Mouse (Mus musculus): ENCODE measurements around the gene Gm20388. TPM values are rescaled to one million over a fixed set of nuclear protein-coding genes. Genes with fewer than 3 reads are reported as not detected.

Gm20388 gene
- polyA plus RNA-seq, 1 experiment = 0.36 TPM

GRCm38 (mm10) chr8:121200069-121200468, 1289.4 kb downstream of the Gm20388 start:
- Histone ChIP-seq H3K4me3 (replicated peaks) (no peak overlapping the region), H3K9me3 (ENCODE audit: control insufficient read depth, low read length) (no peaks in the 10 kb centered on the region), H3K36me3 (ENCODE audit: control insufficient read depth) (no peaks in the 10 kb centered on the region), H3K27me3 (ENCODE audit: control insufficient read depth) (peaks cover 2% of the 10 kb centered on the region; the same call in 1 of the 2 replicates), H3K4me1 (ENCODE audit: control insufficient read depth) (no peaks in the 10 kb centered on the region)
- no peak for TF ChIP-seq TAL1 (IDR thresholded peaks at IDR 0.05; ENCODE audit: low read length)
- no peak for TF ChIP-seq GATA1 (IDR thresholded peaks at IDR 0.05; ENCODE audit: low read length)

GRCm38 (mm10) chr8:121200979-121201378, 1290.3 kb downstream of the Gm20388 start:
- no peaks in the 10 kb centered on the region for H3K36me3 ChIP-seq (ENCODE audit: control insufficient read depth)
- no peak overlapping the region for H3K4me3 ChIP-seq (replicated peaks)
- H3K27me3 ChIP-seq (ENCODE audit: control insufficient read depth) = peaks cover 2% of the 10 kb centered on the region; the same call in 1 of the 2 replicates
- TF ChIP-seq GATA1 (IDR thresholded peaks at IDR 0.05; ENCODE audit: low read length) (no peak), TAL1 (IDR thresholded peaks at IDR 0.05; ENCODE audit: low read length) (no peak)
- no peaks in the 10 kb centered on the region for H3K4me1 ChIP-seq (ENCODE audit: control insufficient read depth)
- H3K9me3 ChIP-seq (ENCODE audit: control insufficient read depth, low read length) = no peaks in the 10 kb centered on the region

GRCm38 (mm10) chr8:121201651-121202050, 1291.0 kb downstream of the Gm20388 start:
- H3K4me1 ChIP-seq (ENCODE audit: control insufficient read depth) = no peaks in the 10 kb centered on the region
- H3K36me3 ChIP-seq (ENCODE audit: control insufficient read depth) = no peaks in the 10 kb centered on the region
- H3K4me3 ChIP-seq (replicated peaks) = no peak overlapping the region
- H3K27me3 ChIP-seq (ENCODE audit: control insufficient read depth) = peaks cover 2% of the 10 kb centered on the region; the same call in 1 of the 2 replicates
- no peaks in the 10 kb centered on the region for H3K9me3 ChIP-seq (ENCODE audit: control insufficient read depth, low read length)
- TF ChIP-seq GATA1 (IDR thresholded peaks at IDR 0.05; ENCODE audit: low read length) = no peak
- no peak for TF ChIP-seq TAL1 (IDR thresholded peaks at IDR 0.05; ENCODE audit: low read length)

GRCm38 (mm10) chr8:121203612-121204376, 1293.2 kb downstream of the Gm20388 start:
- Histone ChIP-seq H3K4me3 (replicated peaks) (no peak overlapping the region), H3K36me3 (ENCODE audit: control insufficient read depth) (no peaks in the 10 kb centered on the region), H3K4me1 (ENCODE audit: control insufficient read depth) (no peaks in the 10 kb centered on the region), H3K9me3 (ENCODE audit: control insufficient read depth, low read length) (no peaks in the 10 kb centered on the region), H3K27me3 (ENCODE audit: control insufficient read depth) (peaks cover 2% of the 10 kb centered on the region; the same call in 1 of the 2 replicates)
- no peak for TF ChIP-seq TAL1 (IDR thresholded peaks at IDR 0.05; ENCODE audit: low read length)
- TF ChIP-seq GATA1 (IDR thresholded peaks at IDR 0.05; ENCODE audit: low read length) = no peak

- TF ChIP-seq GATA1 (IDR thresholded peaks at IDR 0.05; ENCODE audit: low read length) = no peak
- no peak for TF ChIP-seq TAL1 (IDR thresholded peaks at IDR 0.05; ENCODE audit: low read length)
- H3K27me3 ChIP-seq (ENCODE audit: control insufficient read depth) = no peaks in the 10 kb centered on the region
- H3K4me1 ChIP-seq (ENCODE audit: control insufficient read depth) = no peaks in the 10 kb centered on the region
- no peak overlapping the region for H3K4me3 ChIP-seq (replicated peaks)
- H3K9me3 ChIP-seq (ENCODE audit: control insufficient read depth, low read length) = no peaks in the 10 kb centered on the region
- no peaks in the 10 kb centered on the region for H3K36me3 ChIP-seq (ENCODE audit: control insufficient read depth)
Measured at GRCm38 (mm10) chr8:121207171-121207570, 1296.5 kb downstream of the Gm20388 start.

GRCm38 (mm10) chr8:121210627-121211026, 1300.0 kb downstream of the Gm20388 start:
- no peaks in the 10 kb centered on the region for H3K9me3 ChIP-seq (ENCODE audit: control insufficient read depth, low read length)
- H3K4me3 ChIP-seq (replicated peaks) = no peak overlapping the region
- H3K4me1 ChIP-seq (ENCODE audit: control insufficient read depth) = no peaks in the 10 kb centered on the region
- no peaks in the 10 kb centered on the region for H3K27me3 ChIP-seq (ENCODE audit: control insufficient read depth)
- no peak for TF ChIP-seq TAL1 (IDR thresholded peaks at IDR 0.05; ENCODE audit: low read length)
- TF ChIP-seq GATA1 (IDR thresholded peaks at IDR 0.05; ENCODE audit: low read length) = no peak
- H3K36me3 ChIP-seq (ENCODE audit: control insufficient read depth) = no peaks in the 10 kb centered on the region

GRCm38 (mm10) chr8:121213236-121213635, 1302.6 kb downstream of the Gm20388 start:
- peaks cover 2% of the 10 kb centered on the region for H3K9me3 ChIP-seq (ENCODE audit: control insufficient read depth, low read length)
- H3K27me3 ChIP-seq (ENCODE audit: control insufficient read depth) = no peaks in the 10 kb centered on the region
- TF ChIP-seq TAL1 (IDR thresholded peaks at IDR 0.05; ENCODE audit: low read length) (no peak), GATA1 (IDR thresholded peaks at IDR 0.05; ENCODE audit: low read length) (no peak)
- no peak overlapping the region for H3K4me3 ChIP-seq (replicated peaks)
- H3K36me3 ChIP-seq (ENCODE audit: control insufficient read depth) = no peaks in the 10 kb centered on the region
- H3K4me1 ChIP-seq (ENCODE audit: control insufficient read depth) = no peaks in the 10 kb centered on the region

- H3K36me3 ChIP-seq (ENCODE audit: control insufficient read depth) = no peaks in the 10 kb centered on the region
- no peak for TF ChIP-seq GATA1 (IDR thresholded peaks at IDR 0.05; ENCODE audit: low read length)
- H3K27me3 ChIP-seq (ENCODE audit: control insufficient read depth) = no peaks in the 10 kb centered on the region
- H3K4me1 ChIP-seq (ENCODE audit: control insufficient read depth) = no peaks in the 10 kb centered on the region
- peaks cover 5% of the 10 kb centered on the region for H3K9me3 ChIP-seq (ENCODE audit: control insufficient read depth, low read length)
- no peak overlapping the region for H3K4me3 ChIP-seq (replicated peaks)
Measured at GRCm38 (mm10) chr8:121213651-121214050, 1303.0 kb downstream of the Gm20388 start.

- Histone ChIP-seq H3K9me3 (ENCODE audit: control insufficient read depth, low read length) (peaks cover 5% of the 10 kb centered on the region), H3K4me1 (ENCODE audit: control insufficient read depth) (no peaks in the 10 kb centered on the region), H3K36me3 (ENCODE audit: control insufficient read depth) (no peaks in the 10 kb centered on the region), H3K27me3 (ENCODE audit: control insufficient read depth) (peaks cover 1% of the 10 kb centered on the region; the same call in 1 of the 2 replicates), H3K4me3 (replicated peaks) (no peak overlapping the region)
- TF ChIP-seq TAL1 (IDR thresholded peaks at IDR 0.05; ENCODE audit: low read length) = no peak
- TF ChIP-seq GATA1 (IDR thresholded peaks at IDR 0.05; ENCODE audit: low read length) = no peak
Measured at GRCm38 (mm10) chr8:121214975-121215374, 1304.3 kb downstream of the Gm20388 start.

All from erythroblast, embryonic 14.5 days (primary cell).